Mouse (Mus musculus) intestine, embryonic 14.5 days (tissue): ENCODE data around the gene Tprgl. TPM values are rescaled to one million over a fixed set of nuclear protein-coding genes. Genes with fewer than 3 reads are reported as not detected.
A peak's percentile ranks its signal among the peaks of the same experiment; 100 is the strongest.

Source experiments
- ATAC-seq: fragments of 200-750 bp; cut with Nextera tagmentation; replicated peaks from 2 replicates; pipeline ENCODE4 v1.8.0; 2017; ENCODE audit warnings: low read depth, moderate number of reproducible peaks, moderate TSS enrichment, moderate library complexity; ENCODE audit not compliant: low FRiP score, low TSS enrichment
- DNase-seq: peaks from one replicate; pipeline ENCODE4 v3.0.0-alpha.2; 2018; ENCODE audit warnings: low spot score
- H3K27ac ChIP-seq: fragments of 300-500 bp; sonication (generic); 2 replicates; pipeline ENCODE4 v1.5.1; 2014; ENCODE audit warnings: low read depth, mild to moderate bottlenecking, control low read depth
- H3K27me3 ChIP-seq: fragments of 300-500 bp; sonication (generic); replicated peaks from 2 replicates; pipeline ENCODE4 v1.6.1; 2014; ENCODE audit warnings: low read length, control low read depth; ENCODE audit not compliant: control insufficient read depth, insufficient read depth
- H3K36me3 ChIP-seq: fragments of 300-500 bp; sonication (generic); 2 replicates; pipeline ENCODE4 v1.6.1; 2014; ENCODE audit warnings: low read length, control low read depth; ENCODE audit not compliant: control insufficient read depth, insufficient read depth
- H3K4me1 ChIP-seq: fragments of 300-500 bp; sonication (generic); replicated peaks from 2 replicates; pipeline ENCODE4 v1.6.1; 2014; ENCODE audit warnings: low read length, control low read depth, mixed read lengths; ENCODE audit not compliant: control insufficient read depth, insufficient read depth
- H3K4me2 ChIP-seq: fragments of 300-500 bp; sonication (generic); 2 replicates; pipeline ENCODE4 v1.6.1; 2014; ENCODE audit warnings: low read length
- H3K4me3 ChIP-seq: fragments of 300-500 bp; sonication (generic); 2 replicates; pipeline ENCODE4 v1.5.1; 2014; ENCODE audit warnings: low read depth, low read length, control low read depth, mixed read lengths
- H3K9ac ChIP-seq: fragments of 300-500 bp; sonication (generic); 2 replicates; pipeline ENCODE4 v1.6.1; 2014; ENCODE audit warnings: mild to moderate bottlenecking, low read length
- H3K9me3 ChIP-seq: fragments of 300-500 bp; sonication (generic); 2 replicates; pipeline ENCODE4 v1.6.1; 2016; ENCODE audit warnings: low read length, control low read depth; ENCODE audit not compliant: control insufficient read depth
- WGBS: fragments of 180-500 bp; shearing (Covaris S2); extraction: QIAGEN DNeasy Blood & Tissue Kit; methylation state at CpG from one replicate; pipeline ENCODE4 v1.1.7; 2014; 5-methylcytosine and 5-hydroxymethylcytosine counted together
- polyA plus RNA-seq: library from polyadenylated mRNA; unstranded; fragments of >200 nt; fragmentation: Nextera tagmentation; extraction: Ambion mirVana; gene quantifications from 2 replicates; pipeline ENCODE4 v1.2.1, GENCODE M21; 2014

Tprgl gene
- polyA plus RNA-seq, 1 experiment from 2014 or later, result 125 TPM

DNA sequence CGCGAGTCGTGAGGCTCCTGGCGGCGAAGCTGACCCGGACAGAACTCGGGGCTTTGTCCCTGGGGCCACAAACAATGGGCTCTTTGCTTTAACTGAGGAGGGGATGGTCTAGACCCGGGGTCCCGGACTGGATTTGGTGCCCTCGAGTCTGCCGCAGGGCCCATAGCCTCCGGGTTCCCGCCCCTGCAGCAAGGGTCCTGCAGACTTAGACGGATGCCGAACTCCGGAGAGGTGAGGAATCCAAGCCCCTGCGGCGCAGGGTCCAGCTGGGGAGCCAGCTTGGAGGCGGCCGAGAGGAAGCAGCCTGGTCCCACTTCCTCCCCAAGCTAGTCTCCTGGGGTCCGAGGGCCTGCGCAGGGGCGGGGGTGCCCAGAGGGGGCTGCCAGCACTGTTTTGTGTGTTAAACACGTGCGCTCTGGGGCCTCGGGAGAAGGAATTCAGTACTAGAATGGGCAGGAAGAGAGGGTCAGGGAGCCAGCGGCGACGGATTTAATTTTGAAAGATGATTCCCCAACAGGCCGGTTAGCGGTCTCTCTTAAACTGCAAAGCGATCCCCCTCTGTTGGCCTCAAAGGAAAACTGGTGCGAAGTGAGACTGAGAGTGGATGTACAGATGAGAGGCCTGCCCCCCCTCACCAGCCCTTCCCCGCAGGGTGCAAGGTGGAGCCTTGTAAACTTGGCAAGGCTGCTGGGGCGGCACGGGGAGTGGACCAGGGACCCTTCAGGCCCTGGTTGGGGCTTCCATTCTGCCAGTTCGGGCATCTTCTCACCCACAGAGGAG, 10.9 kb upstream of the Tprgl start:
- peak overlapping the region; percentile 5 for H3K9ac ChIP-seq
- H3K4me2 ChIP-seq, result peak overlapping the region; percentile 97
- 0 out of 2 replicates have a peak, but pooled peaks cover 2% of the 10 kb centered on the region for H3K9me3 ChIP-seq
- peak overlapping the region; percentile 53 for H3K4me3 ChIP-seq
- peaks cover 52% of the 10 kb centered on the region for H3K27me3 ChIP-seq
- no peak overlapping the region for H3K27ac ChIP-seq
- 2% methylated on average over 37 of the region's 37 CpGs for WGBS
- ATAC-seq (0 out of 2 replicates have a peak, but pooled peaks have one; percentile 2), DNase-seq (peak; percentile 74)
- H3K36me3 ChIP-seq, result no peaks in the 10 kb centered on the region
- H3K4me1 ChIP-seq, result peaks cover 6% of the 10 kb centered on the region; the same call in 1 of the 2 replicates

DNA sequence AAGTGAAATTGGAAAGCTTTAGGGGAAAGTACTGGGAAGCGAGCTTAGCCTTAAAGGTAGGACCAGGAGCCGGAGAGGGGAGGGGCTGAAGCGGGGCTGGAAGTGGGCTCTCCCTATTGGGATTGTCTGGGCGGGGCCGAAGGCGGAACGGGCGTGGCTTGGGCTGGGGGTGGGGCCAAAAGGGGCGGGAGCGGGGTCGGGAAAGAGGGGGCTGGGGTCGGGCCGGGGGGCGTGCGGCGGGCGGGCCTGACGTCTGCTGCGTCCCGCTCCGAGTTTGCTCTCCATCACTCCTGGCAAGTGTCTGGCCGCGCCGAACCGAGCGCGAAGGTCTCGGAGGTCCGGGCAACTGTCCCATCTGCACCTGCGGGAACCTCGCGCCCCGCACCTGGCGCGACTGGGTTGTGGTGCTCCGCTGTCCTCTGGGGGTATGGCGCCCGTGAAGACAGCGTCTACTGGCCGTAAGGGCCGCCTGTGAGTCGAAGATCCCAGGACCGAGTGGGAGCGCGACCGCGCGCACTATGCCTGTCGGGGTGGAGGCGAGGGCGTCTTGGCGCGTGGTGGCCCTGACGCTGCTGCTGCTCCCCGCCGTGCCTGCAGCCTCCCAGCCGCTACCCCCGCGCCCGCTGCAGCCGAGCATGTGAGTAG, 10.2 kb upstream of the Tprgl start, which contains the start of gene Megf6:
Gene Megf6 (plus strand): TSS at position 225 of the 645 bp plus-strand sequence.
- peak within 1 kb of the TSS; percentile 53 for H3K4me3 ChIP-seq
- peak within 1 kb of the TSS; percentile 97 for H3K4me2 ChIP-seq
- H3K9ac ChIP-seq, result peak within 1 kb of the TSS; percentile 5
- H3K27ac ChIP-seq, result no peak within 1 kb of the TSS
- peaks cover 6% of the 10 kb centered on the region; the same call in 1 of the 2 replicates for H3K4me1 ChIP-seq
- H3K9me3 ChIP-seq, result 0 out of 2 replicates have a peak, but pooled peaks cover 2% of the 10 kb centered on the region
- no peaks in the 10 kb centered on the region for H3K36me3 ChIP-seq
- 0% methylated on average over 51 of the region's 61 CpGs for WGBS
- peaks cover 52% of the 10 kb centered on the region for H3K27me3 ChIP-seq
- DNase-seq, result peak; percentile 80
- peak; percentile 79 for ATAC-seq

DNA sequence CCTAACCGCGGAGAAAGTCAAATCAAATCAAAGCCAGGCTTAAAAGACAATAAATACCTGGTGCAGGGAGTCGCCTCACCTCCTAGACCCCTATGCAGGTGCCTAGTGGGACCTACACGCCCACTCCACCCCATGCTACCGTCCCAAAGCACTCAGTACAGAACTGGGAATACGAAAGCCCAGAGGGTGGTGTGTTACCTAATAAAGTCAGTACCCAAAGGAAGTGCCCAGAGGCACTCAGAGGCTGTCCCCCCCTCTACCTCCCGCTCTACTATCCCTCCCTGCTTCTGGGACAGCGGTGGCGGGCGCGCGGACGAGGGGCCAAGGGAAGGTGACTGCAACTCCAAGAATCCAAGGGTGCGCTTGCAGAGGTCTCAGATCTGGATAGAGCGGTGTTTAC, 9.6 kb upstream of the Tprgl start:
- ATAC-seq (peak; percentile 16; the same call in 1 of the 2 replicates), DNase-seq (peak; percentile 56)
- H3K4me1 ChIP-seq, result peaks cover 6% of the 10 kb centered on the region; the same call in 1 of the 2 replicates
- WGBS, result 4% methylated on average over 15 of the region's 15 CpGs
- no peaks in the 10 kb centered on the region for H3K36me3 ChIP-seq
- peaks cover 52% of the 10 kb centered on the region for H3K27me3 ChIP-seq
- H3K4me2 ChIP-seq, result peak overlapping the region; percentile 97
- H3K4me3 ChIP-seq, result peak overlapping the region; percentile 53
- no peak overlapping the region for H3K27ac ChIP-seq
- H3K9ac ChIP-seq, result no peak overlapping the region
- H3K9me3 ChIP-seq, result 0 out of 2 replicates have a peak, but pooled peaks cover 2% of the 10 kb centered on the region

DNA sequence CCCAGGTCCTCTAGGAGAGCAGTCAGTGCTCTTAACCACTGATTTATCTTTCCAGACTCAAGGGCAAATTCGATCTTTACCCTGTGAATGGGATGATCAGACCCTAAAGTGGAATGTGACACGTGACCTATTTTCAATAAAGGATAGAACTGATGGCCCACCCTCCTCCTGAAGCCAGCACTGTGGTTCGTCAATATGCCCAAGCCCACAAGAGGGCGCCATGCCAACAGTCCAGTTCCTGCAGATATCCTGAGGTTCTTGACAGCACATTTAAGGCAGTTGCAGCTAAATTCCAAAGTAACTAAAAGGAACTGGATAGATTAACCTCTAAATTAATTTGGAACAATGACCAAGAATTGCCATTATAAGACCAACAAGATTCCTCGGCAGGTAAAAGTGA, 6.6 kb upstream of the Tprgl start:
- peaks cover 6% of the 10 kb centered on the region; the same call in 1 of the 2 replicates for H3K4me1 ChIP-seq
- no peaks in the 10 kb centered on the region for H3K36me3 ChIP-seq
- H3K27ac ChIP-seq, result no peak overlapping the region
- DNase-seq, result peak; percentile 79
- no peak overlapping the region for H3K9ac ChIP-seq
- ATAC-seq, result no peak
- 22% methylated on average over 5 of the region's 5 CpGs for WGBS
- H3K9me3 ChIP-seq, result 0 out of 2 replicates have a peak, but pooled peaks cover 2% of the 10 kb centered on the region
- H3K27me3 ChIP-seq, result peaks cover 38% of the 10 kb centered on the region
- H3K4me2 ChIP-seq, result no peak overlapping the region
- no peak overlapping the region for H3K4me3 ChIP-seq

DNA sequence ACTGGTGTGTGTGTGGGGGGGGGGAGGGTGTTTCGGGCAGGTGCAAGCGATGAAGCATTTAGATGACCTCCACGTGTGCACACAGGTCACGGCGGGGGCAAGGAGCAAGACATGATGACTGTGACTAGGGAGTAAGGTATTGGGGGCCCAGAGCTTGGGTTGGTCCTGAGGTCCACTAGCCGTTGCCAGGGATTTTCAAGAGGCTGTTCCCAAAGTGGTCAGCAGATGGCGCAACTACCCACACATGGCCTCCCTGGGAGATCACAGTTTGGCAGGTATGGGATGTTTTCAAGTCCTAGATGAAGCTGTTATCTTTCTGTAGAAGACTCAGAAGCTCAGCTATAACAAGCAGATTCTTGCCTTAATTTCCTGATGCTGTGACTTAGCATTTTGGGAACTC, 2.8 kb upstream of the Tprgl start:
- no peak for ATAC-seq
- no peak overlapping the region for H3K4me3 ChIP-seq

DNA sequence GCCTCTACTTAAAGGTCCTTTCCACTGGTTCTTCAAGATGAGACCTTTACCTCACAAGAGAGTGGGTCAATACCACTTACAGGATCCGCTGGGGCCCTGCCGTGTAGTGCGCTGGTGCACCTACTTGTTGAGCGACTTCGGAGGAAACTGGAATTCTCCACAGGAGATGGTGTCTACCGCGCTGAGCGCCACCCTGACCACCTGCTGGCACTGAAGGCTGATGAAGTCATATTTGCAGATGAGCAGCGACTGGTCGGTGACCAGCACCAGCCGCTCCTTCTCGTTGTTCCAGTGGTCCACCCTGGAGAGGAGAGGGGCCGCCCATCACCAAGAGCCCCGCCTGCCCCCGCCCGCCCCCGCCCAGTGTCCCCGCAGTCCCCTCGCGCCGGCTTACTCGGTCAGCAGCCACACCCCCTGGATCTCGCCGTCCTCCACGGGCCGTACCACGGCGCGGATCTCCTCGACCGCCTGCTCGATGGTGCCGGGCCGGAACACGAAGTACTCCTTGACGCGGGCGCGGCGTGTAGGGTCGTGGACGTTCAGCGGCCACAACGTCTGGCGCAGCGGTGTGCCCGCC, 417 bp downstream of the Tprgl start:
- Histone ChIP-seq H3K36me3 (peaks cover 37% of the 10 kb centered on the region), H3K4me1 (peaks cover 9% of the 10 kb centered on the region; the same call in 1 of the 2 replicates), H3K4me2 (peak overlapping the region; percentile 73), H3K4me3 (peak overlapping the region; percentile 86), H3K27ac (peak overlapping the region; percentile 64; the same call in 1 of the 2 replicates), H3K9me3 (no peaks in the 10 kb centered on the region), H3K9ac (peak overlapping the region; percentile 67), H3K27me3 (no peaks in the 10 kb centered on the region)
- DNase-seq, result peak; percentile 62
- ATAC-seq, result peak; percentile 30
- WGBS, result 2% methylated on average over 36 of the region's 47 CpGs

More for the DNA sequence above, 2.8 kb upstream of the Tprgl start:
- no peak overlapping the region for H3K9ac ChIP-seq
- 0 out of 2 replicates have a peak, but pooled peaks cover 2% of the 10 kb centered on the region for H3K9me3 ChIP-seq
- H3K27ac ChIP-seq, result no peak overlapping the region
- H3K27me3 ChIP-seq, result peaks cover 3% of the 10 kb centered on the region; the same call in 1 of the 2 replicates
- 9% methylated on average over 7 of the region's 7 CpGs for WGBS
- H3K4me1 ChIP-seq, result peaks cover 9% of the 10 kb centered on the region; the same call in 1 of the 2 replicates
- DNase-seq, result peak; percentile 95
- H3K4me2 ChIP-seq, result no peak overlapping the region
- H3K36me3 ChIP-seq, result peaks cover 6% of the 10 kb centered on the region

DNA sequence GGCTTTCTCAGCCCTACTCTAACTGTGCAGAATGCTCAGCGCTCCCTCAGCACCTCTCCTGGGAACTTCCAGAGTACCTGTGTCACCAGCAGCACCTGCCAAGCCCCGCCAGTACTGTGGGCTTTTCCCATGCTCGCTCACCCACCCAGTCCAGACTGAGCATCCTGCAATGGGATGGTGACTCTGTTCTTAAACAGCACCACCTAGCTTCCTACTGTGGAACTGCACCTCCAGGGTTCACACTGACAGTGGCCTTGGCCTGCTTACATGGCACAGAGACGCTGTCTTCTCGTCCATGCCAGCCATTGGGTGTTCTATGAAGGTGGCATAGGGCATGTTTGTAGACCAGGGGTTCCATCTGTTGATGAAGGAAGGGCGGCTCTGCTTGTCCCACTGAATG, 1.5 kb downstream of the Tprgl start:
- H3K4me2 ChIP-seq, result no peak overlapping the region
- H3K4me1 ChIP-seq, result peaks cover 9% of the 10 kb centered on the region; the same call in 1 of the 2 replicates
- no peak overlapping the region for H3K9ac ChIP-seq
- ATAC-seq (peak; percentile 10; the same call in 1 of the 2 replicates), DNase-seq (peak; percentile 92)
- no peak overlapping the region for H3K27ac ChIP-seq
- H3K4me3 ChIP-seq, result no peak overlapping the region
- 21% methylated on average over 6 of the region's 6 CpGs for WGBS
- H3K36me3 ChIP-seq, result peaks cover 45% of the 10 kb centered on the region
- H3K9me3 ChIP-seq, result no peaks in the 10 kb centered on the region
- H3K27me3 ChIP-seq, result no peaks in the 10 kb centered on the region

DNA sequence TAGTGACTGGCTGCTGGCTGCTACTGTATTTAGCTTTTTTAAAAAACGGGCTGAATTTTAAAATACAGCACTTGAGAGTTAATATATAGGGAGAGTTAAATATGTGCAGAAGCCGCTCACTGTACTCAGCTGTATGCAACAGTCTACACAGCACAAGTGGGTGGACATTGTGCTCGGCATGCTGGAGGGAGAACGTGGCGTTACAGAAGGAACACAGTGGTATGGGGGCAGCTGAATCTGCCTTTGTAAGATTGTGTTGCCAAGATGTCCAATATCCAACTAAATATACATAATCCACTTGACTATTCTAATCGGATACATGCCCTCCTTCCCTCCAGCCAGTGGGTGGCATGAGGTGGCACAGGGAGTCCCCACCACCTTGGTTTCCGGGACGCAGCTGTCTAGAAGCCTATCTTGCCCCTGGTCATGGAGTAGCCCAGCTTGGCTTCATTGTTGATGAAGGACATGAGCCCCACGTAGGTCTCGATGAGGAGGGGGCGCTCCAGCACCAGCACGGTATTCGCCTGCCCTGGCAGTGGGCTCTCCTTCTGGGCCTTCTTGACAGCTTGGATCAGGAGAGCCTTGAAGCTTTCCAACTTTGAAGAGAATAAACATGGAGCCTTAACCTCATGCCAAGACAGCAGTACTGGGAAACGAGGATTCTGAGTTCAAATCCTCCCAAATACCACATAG, 2.4 kb downstream of the Tprgl start:
- H3K27ac ChIP-seq, result no peak overlapping the region
- H3K4me3 ChIP-seq, result no peak overlapping the region
- no peak overlapping the region for H3K4me2 ChIP-seq
- no peak for DNase-seq
- no peaks in the 10 kb centered on the region for H3K9me3 ChIP-seq
- peaks cover 9% of the 10 kb centered on the region; the same call in 1 of the 2 replicates for H3K4me1 ChIP-seq
- H3K9ac ChIP-seq, result no peak overlapping the region
- H3K36me3 ChIP-seq, result peaks cover 51% of the 10 kb centered on the region
- no peak for ATAC-seq
- 95% methylated on average over 14 of the region's 14 CpGs for WGBS
- H3K27me3 ChIP-seq, result no peaks in the 10 kb centered on the region
